Comparison of ENCODE assay signal across 9 mouse cellular contexts in the genomic region with DNA sequence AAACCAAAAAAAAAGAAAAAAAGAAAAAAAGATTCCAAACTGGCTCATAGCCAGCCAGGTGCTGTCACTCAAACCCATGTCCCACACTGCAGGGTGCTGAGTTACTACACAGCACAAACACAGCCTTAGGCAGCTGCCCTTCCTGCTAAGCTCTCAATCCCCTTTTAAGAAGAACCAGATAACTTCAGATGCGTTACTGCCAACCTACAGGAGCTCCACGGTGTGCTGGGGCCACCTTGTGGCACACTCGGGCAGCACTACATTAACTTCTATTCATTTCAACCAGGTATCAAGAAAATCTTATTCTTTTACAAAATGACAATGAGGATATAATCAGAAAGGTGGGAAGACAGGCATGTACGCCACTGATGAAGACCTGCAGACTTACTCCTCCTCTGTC. TPM values are rescaled to one million over a fixed set of nuclear protein-coding genes. Genes with fewer than 3 reads are reported as not detected.
A peak's percentile ranks its signal among the peaks of the same experiment; 100 is the strongest.
DNase-seq lines count a peak whose midpoint lies in the region; ATAC-seq and TF ChIP-seq lines count a peak whose summit lies in the region.
"Had no signal": no experiment of that assay in that cellular context is flagged by ENCODE, and none has a peak within 500 bp of the region (broad histone marks: within the 10 kb centered on the region; RNA-seq: fewer than 3 reads in every experiment).

No protein-coding gene starts in this region.

- no peak overlapping the region for H3K4me3 ChIP-seq in heart, embryonic 11.5 days (ENCODE audit: low read depth, low read length)
- H3K4me3 ChIP-seq in bone marrow macrophage, adult 2 months (ENCODE audit: insufficient read depth, low read length) = no peak overlapping the region
- H3K4me3 ChIP-seq: liver, embryonic 13.5 days had no signal

- H3K9ac ChIP-seq in heart, embryonic 11.5 days (ENCODE audit: low read depth, low read length) = no peak overlapping the region
- H3K9ac ChIP-seq: liver, embryonic 13.5 days had no signal

- no peak for TF ChIP-seq POLR2A in bone marrow macrophage, adult 2 months (IDR thresholded peaks at IDR 0.05; ENCODE audit: borderline replicate concordance, low read depth, low read length)

- no peaks in the 10 kb centered on the region for H3K4me1 ChIP-seq in heart, embryonic 11.5 days (ENCODE audit: control insufficient read depth, insufficient read depth, low read length)
- no peaks in the 10 kb centered on the region for H3K4me1 ChIP-seq in bone marrow macrophage, adult 2 months (ENCODE audit: control insufficient read depth, insufficient read depth, low read length)

- no peaks in the 10 kb centered on the region for H3K9me3 ChIP-seq in heart, embryonic 11.5 days (replicated peaks; ENCODE audit: control insufficient read depth, low read length)
- H3K9me3 ChIP-seq: liver, embryonic 13.5 days had no signal

- H3K27me3 ChIP-seq in heart, embryonic 11.5 days (ENCODE audit: control insufficient read depth, insufficient read depth, low read length) = no peaks in the 10 kb centered on the region
- H3K27me3 ChIP-seq: liver, embryonic 13.5 days had no signal

- H3K4me2 ChIP-seq in heart, embryonic 11.5 days = no peak overlapping the region
- H3K4me2 ChIP-seq: liver, embryonic 13.5 days had no signal

- peak; percentile 70; the same call in 1 of the 2 replicates for TF ChIP-seq CTCF in bone marrow macrophage, adult 2 months (IDR thresholded peaks at IDR 0.05; ENCODE audit: low read depth, low read length)

- peaks cover 23% of the 10 kb centered on the region for H3K36me3 ChIP-seq in heart, embryonic 11.5 days (ENCODE audit: control insufficient read depth, insufficient read depth, low read length)

- 47% methylated on average over 4 of the region's 4 CpGs for whole genome bisulfite sequencing in heart, embryonic 11.5 days (ENCODE audit: insufficient replicate concordance)

- DNase-seq in heart, adult 8-10 months (ENCODE audit: low spot score) = peak; percentile 45
- DNase-seq in CD4-positive helper T cell, adult 2 months (ENCODE audit: low read depth, low spot score) = peak; percentile 81
- peak; percentile 52 for DNase-seq in gastrocnemius, postnatal 14 days
- peak; percentile 31 to 58 for DNase-seq in layer of hippocampus, postnatal 25 days (ENCODE audit: extremely low spot score in 1 of 2, low spot score in 1 of 2)
- peak; percentile 86 for DNase-seq in naive thymus-derived CD4-positive, alpha-beta T cell, adult 2 months (ENCODE audit: low read depth)
- peak; percentile 80 for DNase-seq in thymus, postnatal 0 days (ENCODE audit: low spot score)
- DNase-seq: liver, embryonic 13.5 days had no signal

- intact Hi-C loops in gastrocnemius, postnatal 14 days (cut with DNase I; ENCODE audit: low total_unique reads) = loop anchor here (5.0 kb wide), 1 partner anchor 44 kb away; no protein-coding TSS in a partner anchor

- no peak for ATAC-seq in heart, embryonic 11.5 days (replicated peaks; ENCODE audit: insufficient number of reproducible peaks, low FRiP score, low TSS enrichment)

- H3K27ac ChIP-seq in heart, embryonic 11.5 days (ENCODE audit: low read depth, low read length) = no peak overlapping the region
- no peak overlapping the region for H3K27ac ChIP-seq in bone marrow macrophage, adult 2 months (ENCODE audit: insufficient read depth, low read depth, low read length)
- H3K27ac ChIP-seq: liver, embryonic 13.5 days had no signal

RNA-seq across cellular contexts. Expression of gene Prkrip1, which starts 12.0 kb away (rescaled TPM):
- total RNA-seq in heart, adult 8-10 months (2022) = 10 to 100 TPM; 14.8 to 21.1 (median 19.0) TPM
- polyA plus RNA-seq in heart, embryonic 11.5 days (2014; fragmentation: Nextera tagmentation; extraction: Ambion mirVana) = 50.3 and 52.6 TPM in 2 replicates
- polyA plus RNA-seq in bone marrow macrophage, adult 2 months (2012; ENCODE audit: insufficient read depth, insufficient read length, missing spikeins) = 22.7 and 39.2 TPM in 2 replicates
- total RNA-seq in gastrocnemius, postnatal 14 days (2021) = 10 to 100 TPM; 24.2 to 25.1 TPM
- 10 to 100 TPM; 32.8 to 42.6 TPM for total RNA-seq in layer of hippocampus, postnatal 25 days (2021)
- 60.0 and 65.9 TPM in 2 replicates for polyA plus RNA-seq in thymus, postnatal 0 days (2015; fragmentation: Nextera tagmentation; extraction: Ambion mirVana)

RNA-seq across cellular contexts. Expression of gene Orai2, which starts 16.2 kb away (rescaled TPM):
- 1 to 10 TPM in 1 of 4 experiments, under 1 TPM in 3; 0.31 to 1.3 (median 0.67) TPM for total RNA-seq in heart, adult 8-10 months (2022)
- polyA plus RNA-seq in heart, embryonic 11.5 days (2014; fragmentation: Nextera tagmentation; extraction: Ambion mirVana) = 2.5 and 2.7 TPM in 2 replicates
- polyA plus RNA-seq in bone marrow macrophage, adult 2 months (2012; ENCODE audit: insufficient read depth, insufficient read length, missing spikeins) = 18.1 and 20.2 TPM in 2 replicates
- total RNA-seq in gastrocnemius, postnatal 14 days (2021) = 1 to 10 TPM; 2.7 to 3.2 TPM
- total RNA-seq in layer of hippocampus, postnatal 25 days (2021) = 100 to 1,000 TPM; 136 to 151 TPM
- 54.7 and 67.8 TPM in 2 replicates for polyA plus RNA-seq in thymus, postnatal 0 days (2015; fragmentation: Nextera tagmentation; extraction: Ambion mirVana)

RNA-seq across cellular contexts. Expression of gene Alkbh4, which starts 50.8 kb away (rescaled TPM):
- total RNA-seq in heart, adult 8-10 months (2022) = 1 to 10 TPM; 4.0 to 5.4 (median 4.6) TPM
- polyA plus RNA-seq in heart, embryonic 11.5 days (2014; fragmentation: Nextera tagmentation; extraction: Ambion mirVana) = 15.8 and 16.7 TPM in 2 replicates
- polyA plus RNA-seq in bone marrow macrophage, adult 2 months (2012; ENCODE audit: insufficient read depth, insufficient read length, missing spikeins) = 9.6 and 10.4 TPM in 2 replicates
- total RNA-seq in gastrocnemius, postnatal 14 days (2021) = 1 to 10 TPM; 4.4 to 5.1 TPM
- 10 to 100 TPM; 10.1 to 12.0 TPM for total RNA-seq in layer of hippocampus, postnatal 25 days (2021)
- polyA plus RNA-seq in thymus, postnatal 0 days (2015; fragmentation: Nextera tagmentation; extraction: Ambion mirVana) = 38.0 and 38.5 TPM in 2 replicates

RNA-seq across cellular contexts. Expression of gene Lrwd1, which starts 50.8 kb away (rescaled TPM):
- 1 to 10 TPM; 5.4 to 6.9 (median 6.0) TPM for total RNA-seq in heart, adult 8-10 months (2022)
- 21.7 and 22.6 TPM in 2 replicates for polyA plus RNA-seq in heart, embryonic 11.5 days (2014; fragmentation: Nextera tagmentation; extraction: Ambion mirVana)
- polyA plus RNA-seq in bone marrow macrophage, adult 2 months (2012; ENCODE audit: insufficient read depth, insufficient read length, missing spikeins) = 30.5 and 36.4 TPM in 2 replicates
- total RNA-seq in gastrocnemius, postnatal 14 days (2021) = 1 to 10 TPM; 4.0 to 4.3 TPM
- 10 to 100 TPM; 11.9 to 15.9 TPM for total RNA-seq in layer of hippocampus, postnatal 25 days (2021)
- 66.5 and 67.6 TPM in 2 replicates for polyA plus RNA-seq in thymus, postnatal 0 days (2015; fragmentation: Nextera tagmentation; extraction: Ambion mirVana)

RNA-seq across cellular contexts. Expression of gene Sh2b2, which starts 59.6 kb away (rescaled TPM):
- under 1 TPM; 0.24 to 0.82 (median 0.53) TPM for total RNA-seq in heart, adult 8-10 months (2022)
- 0.72 and 1.2 TPM in 2 replicates for polyA plus RNA-seq in heart, embryonic 11.5 days (2014; fragmentation: Nextera tagmentation; extraction: Ambion mirVana)
- 13.5 and 14.2 TPM in 2 replicates for polyA plus RNA-seq in bone marrow macrophage, adult 2 months (2012; ENCODE audit: insufficient read depth, insufficient read length, missing spikeins)
- 1 to 10 TPM; 4.6 to 8.0 TPM for total RNA-seq in gastrocnemius, postnatal 14 days (2021)
- 1 to 10 TPM; 5.7 to 6.4 TPM for total RNA-seq in layer of hippocampus, postnatal 25 days (2021)
- 2.6 and 2.7 TPM in 2 replicates for polyA plus RNA-seq in thymus, postnatal 0 days (2015; fragmentation: Nextera tagmentation; extraction: Ambion mirVana)

Comparison
In these comparisons a context has a peak if more than half of its experiments do, and no peak if none do; other contexts are left out.
1. RNA of gene Orai2, which starts 16.2 kb away (total RNA-seq): 136 to 151 TPM in layer of hippocampus, postnatal 25 days; 2.7 to 3.2 TPM in gastrocnemius, postnatal 14 days and 0.31 to 1.3 TPM in heart, adult 8-10 months; every median in the first group is over 10 times any median in the second.
2. Peak in every context shown above with its lines, with median percentiles within 50 percentile points of each other: DNase-seq.